Mouse (Mus musculus): ENCODE results near the gene Spag5. TPM values are rescaled to one million over a fixed set of nuclear protein-coding genes. Genes with fewer than 3 reads are reported as not detected.

Spag5 gene
- polyA plus RNA-seq, 1 experiment from 2014 or later: 4.6 TPM

- Histone ChIP-seq H3K4me1 (replicated peaks; ENCODE audit: control insufficient read depth, insufficient read depth, low read length) (no peaks in the 10 kb centered on the region), H3K27ac (ENCODE audit: low read depth, low read length) (peak overlapping the region; percentile 1; the same call in 1 of the 2 replicates), H3K4me2 (replicated peaks; ENCODE audit: low read depth) (no peak overlapping the region), H3K36me3 (ENCODE audit: control insufficient read depth, insufficient read depth) (peaks cover 80% of the 10 kb centered on the region), H3K27me3 (replicated peaks; ENCODE audit: control insufficient read depth, insufficient read depth, low read length) (no peaks in the 10 kb centered on the region), H3K9me3 (ENCODE audit: control insufficient read depth) (no peaks in the 10 kb centered on the region), H3K9ac (ENCODE audit: low read depth, low read length) (no peak overlapping the region), H3K4me3 (ENCODE audit: low read depth, low read length) (no peak overlapping the region)
- no peak for TF ChIP-seq CTCF (IDR thresholded peaks at IDR 0.05; ENCODE audit: low read depth)
- WGBS: 52% methylated on average over 7 of the region's 7 CpGs
- peak; percentile 44; the same call in 1 of the 2 replicates for ATAC-seq
These were observed 12.1 kb upstream of the Spag5 start for GRCm38 (mm10) chr11:78289146-78289763.

DNA sequence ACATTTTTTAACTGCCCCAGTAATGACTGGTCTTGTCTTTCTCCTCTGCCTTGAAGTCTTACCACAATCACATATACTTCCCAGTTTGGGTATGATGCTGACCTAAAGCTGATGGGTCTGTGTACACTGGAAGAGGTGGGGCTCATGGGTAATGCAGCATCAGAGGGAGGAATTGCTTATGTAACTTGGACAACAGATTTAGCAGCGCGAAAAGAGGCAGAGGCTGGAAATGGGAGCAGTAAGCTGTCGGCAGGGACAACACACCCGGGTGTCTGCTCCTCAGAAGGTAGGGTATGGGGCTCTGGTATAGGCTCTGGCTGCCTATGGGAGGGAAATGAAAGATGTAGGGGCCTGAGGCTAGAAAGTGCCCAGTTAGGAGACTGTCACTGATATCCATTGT lies 10.7 kb upstream of the Spag5 start, which contains the start of gene BC030499:
BC030499 (plus strand) TSS at position 188 of the 400 bp plus-strand sequence.
- Histone ChIP-seq H3K4me1 (replicated peaks; ENCODE audit: control insufficient read depth, insufficient read depth, low read length) (no peaks in the 10 kb centered on the region), H3K9me3 (ENCODE audit: control insufficient read depth) (no peaks in the 10 kb centered on the region), H3K9ac (ENCODE audit: low read depth, low read length) (no peak within 1 kb of the TSS), H3K36me3 (ENCODE audit: control insufficient read depth, insufficient read depth) (peaks cover 66% of the 10 kb centered on the region), H3K27ac (ENCODE audit: low read depth, low read length) (no peak within 1 kb of the TSS), H3K27me3 (replicated peaks; ENCODE audit: control insufficient read depth, insufficient read depth, low read length) (no peaks in the 10 kb centered on the region), H3K4me2 (replicated peaks; ENCODE audit: low read depth) (no peak within 1 kb of the TSS), H3K4me3 (ENCODE audit: low read depth, low read length) (no peak within 1 kb of the TSS)
- no peak for TF ChIP-seq CTCF (IDR thresholded peaks at IDR 0.05; ENCODE audit: low read depth)
- ATAC-seq: no peak
- WGBS: 93% methylated on average over 4 of the region's 4 CpGs

DNA sequence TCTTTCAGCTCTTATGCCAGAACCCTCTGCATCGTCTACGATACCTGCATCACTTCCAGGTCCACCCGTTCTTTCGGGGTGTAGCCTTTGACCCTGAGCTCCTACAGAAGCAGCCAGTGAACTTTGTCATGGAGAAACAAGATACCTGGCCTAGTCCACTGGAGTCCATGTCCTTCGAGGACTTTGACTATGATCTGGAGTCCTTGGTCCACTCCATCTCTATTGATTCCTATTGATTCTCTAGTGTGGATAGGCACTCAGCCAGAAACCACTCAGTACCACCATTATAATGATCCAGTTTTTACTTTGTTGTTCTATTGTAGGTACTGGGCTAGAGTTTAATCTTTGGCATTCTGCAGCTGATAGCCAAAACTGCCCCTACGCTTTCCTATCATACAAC lies 6.7 kb upstream of the Spag5 start:
- Histone ChIP-seq H3K9me3 (ENCODE audit: control insufficient read depth) (no peaks in the 10 kb centered on the region), H3K27me3 (replicated peaks; ENCODE audit: control insufficient read depth, insufficient read depth, low read length) (no peaks in the 10 kb centered on the region), H3K9ac (ENCODE audit: low read depth, low read length) (no peak overlapping the region), H3K4me3 (ENCODE audit: low read depth, low read length) (no peak overlapping the region), H3K4me1 (replicated peaks; ENCODE audit: control insufficient read depth, insufficient read depth, low read length) (no peaks in the 10 kb centered on the region), H3K27ac (ENCODE audit: low read depth, low read length) (no peak overlapping the region), H3K36me3 (ENCODE audit: control insufficient read depth, insufficient read depth) (peaks cover 28% of the 10 kb centered on the region), H3K4me2 (replicated peaks; ENCODE audit: low read depth) (no peak overlapping the region)
- WGBS: 78% methylated on average over 6 of the region's 6 CpGs
- 0 out of 2 replicates have a peak, but pooled peaks have one; percentile 33 for ATAC-seq
- no peak for TF ChIP-seq CTCF (IDR thresholded peaks at IDR 0.05; ENCODE audit: low read depth)

- no peak overlapping the region for H3K27ac ChIP-seq (ENCODE audit: low read depth, low read length)
- no peak for TF ChIP-seq CTCF (IDR thresholded peaks at IDR 0.05; ENCODE audit: low read depth)
- peak overlapping the region; percentile 93 for H3K4me2 ChIP-seq (replicated peaks; ENCODE audit: low read depth)
- peak overlapping the region; percentile 87 for H3K4me3 ChIP-seq (ENCODE audit: low read depth, low read length)
- H3K9ac ChIP-seq (ENCODE audit: low read depth, low read length): peak overlapping the region; percentile 47; the same call in 1 of the 2 replicates
- WGBS: 65% methylated on average over 7 of the region's 7 CpGs
- H3K4me1 ChIP-seq (replicated peaks; ENCODE audit: control insufficient read depth, insufficient read depth, low read length): no peaks in the 10 kb centered on the region
- H3K9me3 ChIP-seq (ENCODE audit: control insufficient read depth): no peaks in the 10 kb centered on the region
- ATAC-seq: peak; percentile 26; the same call in 1 of the 2 replicates
- H3K27me3 ChIP-seq (replicated peaks; ENCODE audit: control insufficient read depth, insufficient read depth, low read length): no peaks in the 10 kb centered on the region
- peaks cover 15% of the 10 kb centered on the region for H3K36me3 ChIP-seq (ENCODE audit: control insufficient read depth, insufficient read depth)
These were observed 412 bp upstream of the Spag5 start for GRCm38 (mm10) chr11:78300917-78301316.

- 90% methylated on average over 4 of the region's 4 CpGs for WGBS
- Histone ChIP-seq H3K4me3 (ENCODE audit: low read depth, low read length) (no peak overlapping the region), H3K9me3 (ENCODE audit: control insufficient read depth) (no peaks in the 10 kb centered on the region), H3K9ac (ENCODE audit: low read depth, low read length) (no peak overlapping the region), H3K27ac (ENCODE audit: low read depth, low read length) (no peak overlapping the region), H3K36me3 (ENCODE audit: control insufficient read depth, insufficient read depth) (peaks cover 15% of the 10 kb centered on the region), H3K4me2 (replicated peaks; ENCODE audit: low read depth) (no peak overlapping the region), H3K27me3 (replicated peaks; ENCODE audit: control insufficient read depth, insufficient read depth, low read length) (no peaks in the 10 kb centered on the region), H3K4me1 (replicated peaks; ENCODE audit: control insufficient read depth, insufficient read depth, low read length) (no peaks in the 10 kb centered on the region)
- no peak for TF ChIP-seq CTCF (IDR thresholded peaks at IDR 0.05; ENCODE audit: low read depth)
- no peak for ATAC-seq
These were observed 3.9 kb downstream of the Spag5 start for GRCm38 (mm10) chr11:78305272-78305671.

DNA sequence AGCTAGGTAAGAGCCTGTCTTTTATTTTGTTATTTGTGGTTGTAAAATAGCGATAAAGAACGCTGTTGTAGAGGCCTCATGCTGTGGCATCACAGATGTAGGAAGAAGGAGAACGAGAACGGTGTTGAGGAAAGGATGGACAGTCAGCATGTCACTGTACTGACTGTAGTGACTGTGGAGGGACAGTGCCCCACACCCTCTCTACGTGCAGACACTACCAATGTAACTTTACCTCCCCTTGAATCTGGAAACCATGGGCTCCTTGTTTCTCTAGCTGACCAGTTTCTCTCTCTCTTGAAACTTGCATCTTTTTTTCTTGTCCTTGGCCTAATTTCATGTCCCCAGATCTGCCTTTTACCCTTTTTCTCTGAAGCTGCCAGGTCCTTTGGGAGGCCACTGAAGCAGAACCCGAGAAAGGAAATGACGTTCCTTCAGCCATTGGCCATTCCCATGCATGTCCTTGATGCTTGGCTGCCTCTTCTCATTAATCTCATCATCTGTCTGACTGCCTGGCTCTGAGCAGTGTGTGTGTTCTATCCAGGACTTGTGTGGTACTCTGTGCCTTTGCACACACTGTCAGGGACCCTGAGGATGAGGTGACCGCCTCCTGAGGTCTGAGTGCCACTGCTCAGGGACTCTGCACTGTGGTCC lies 9.7 kb downstream of the Spag5 start:
- 90% methylated on average over 8 of the region's 8 CpGs for WGBS
- peaks cover 26% of the 10 kb centered on the region for H3K36me3 ChIP-seq (ENCODE audit: control insufficient read depth, insufficient read depth)
- TF ChIP-seq CTCF (IDR thresholded peaks at IDR 0.05; ENCODE audit: low read depth): no peak

More for the DNA sequence above, 9.7 kb downstream of the Spag5 start:
- H3K4me2 ChIP-seq (replicated peaks; ENCODE audit: low read depth): no peak overlapping the region
- no peak overlapping the region for H3K4me3 ChIP-seq (ENCODE audit: low read depth, low read length)
- H3K4me1 ChIP-seq (replicated peaks; ENCODE audit: control insufficient read depth, insufficient read depth, low read length): no peaks in the 10 kb centered on the region
- no peak overlapping the region for H3K27ac ChIP-seq (ENCODE audit: low read depth, low read length)
- no peak for ATAC-seq
- no peaks in the 10 kb centered on the region for H3K9me3 ChIP-seq (ENCODE audit: control insufficient read depth)
- no peaks in the 10 kb centered on the region for H3K27me3 ChIP-seq (replicated peaks; ENCODE audit: control insufficient read depth, insufficient read depth, low read length)
- no peak overlapping the region for H3K9ac ChIP-seq (ENCODE audit: low read depth, low read length)

All from intestine, postnatal 0 days (tissue).